Mouse (Mus musculus) hindbrain, postnatal 0 days (tissue): ENCODE results near the gene Wdr70. TPM values are rescaled to one million over a fixed set of nuclear protein-coding genes. Genes with fewer than 3 reads are reported as not detected.

Experiments used
- ATAC-seq: fragments of 200-750 bp; cut with Nextera tagmentation; 2 replicates; pipeline ENCODE4 v1.8.0; 2017; ENCODE audit warnings: mild to moderate bottlenecking, moderate TSS enrichment, moderate library complexity
- DNase-seq: peaks from one replicate; pipeline ENCODE4 v3.0.0-alpha.2; 2015; ENCODE audit warnings: low spot score
- H3K27ac ChIP-seq: fragments of 300-500 bp; sonication (generic); 2 replicates; pipeline ENCODE4 v1.5.1; 2014; ENCODE audit warnings: mild to moderate bottlenecking
- H3K27me3 ChIP-seq: fragments of 300-500 bp; sonication (generic); 2 replicates; pipeline ENCODE4 v1.6.1; 2014; ENCODE audit warnings: low read length, mixed read lengths; ENCODE audit not compliant: insufficient read depth
- H3K36me3 ChIP-seq: fragments of 300-500 bp; sonication (generic); 2 replicates; pipeline ENCODE4 v1.6.1; 2014; ENCODE audit warnings: low read length, mixed read lengths; ENCODE audit not compliant: insufficient read depth
- H3K4me1 ChIP-seq: fragments of 300-500 bp; sonication (generic); 2 replicates; pipeline ENCODE4 v1.6.1; 2014; ENCODE audit warnings: antibody characterized with exemption, low read length, mixed read lengths; ENCODE audit not compliant: insufficient read depth
- H3K4me2 ChIP-seq: fragments of 300-500 bp; sonication (generic); 2 replicates; pipeline ENCODE4 v1.6.1; 2014; ENCODE audit warnings: low read depth, mild to moderate bottlenecking, low read length, moderate library complexity, mixed read lengths
- H3K4me3 ChIP-seq: fragments of 300-500 bp; sonication (generic); 2 replicates; pipeline ENCODE4 v1.5.1; 2014; ENCODE audit warnings: low read length
- H3K9ac ChIP-seq: fragments of 300-500 bp; sonication (generic); replicated peaks from 2 replicates; pipeline ENCODE4 v1.6.1; 2014; ENCODE audit warnings: mild to moderate bottlenecking, low read length, moderate library complexity, mixed read lengths
- H3K9me3 ChIP-seq: fragments of 300-500 bp; sonication (generic); 2 replicates; pipeline ENCODE4 v1.6.1; 2016; ENCODE audit warnings: low read length, mixed read lengths
- CTCF ChIP-seq: IDR thresholded peaks from 2 replicates; pipeline ENCODE4 v1.5.1; 2016; ENCODE audit warnings: antibody characterized with exemption, control low read depth, low read depth
- WGBS: fragments of 180-500 bp; shearing (Covaris S2); extraction: QIAGEN DNeasy Blood & Tissue Kit; methylation state at CpG from one replicate; pipeline ENCODE4 v1.1.7; 2014; 5-methylcytosine and 5-hydroxymethylcytosine counted together
- microRNA-seq, 2 experiments: library from miRNA; unstranded; fragments of <30 nt; microRNA quantifications; one replicate each; pipeline ENCODE4; 2016
- polyA plus RNA-seq: library from polyadenylated mRNA; unstranded; fragments of >200 nt; fragmentation: Nextera tagmentation; extraction: Ambion mirVana; gene quantifications from 2 replicates; pipeline ENCODE4 v1.2.1, GENCODE M21; 2015
- total RNA-seq: library from RNA; depleted of rRNA; stranded (reverse); fragments of >200 nt; gene quantifications from 2 replicates; pipeline ENCODE4 v1.2.3, GENCODE M21; 2014; rRNA removed

Wdr70 gene
- total and polyA plus RNA-seq, 2 experiments from 2014 or later, result 45.5 to 69.9 TPM

DNA sequence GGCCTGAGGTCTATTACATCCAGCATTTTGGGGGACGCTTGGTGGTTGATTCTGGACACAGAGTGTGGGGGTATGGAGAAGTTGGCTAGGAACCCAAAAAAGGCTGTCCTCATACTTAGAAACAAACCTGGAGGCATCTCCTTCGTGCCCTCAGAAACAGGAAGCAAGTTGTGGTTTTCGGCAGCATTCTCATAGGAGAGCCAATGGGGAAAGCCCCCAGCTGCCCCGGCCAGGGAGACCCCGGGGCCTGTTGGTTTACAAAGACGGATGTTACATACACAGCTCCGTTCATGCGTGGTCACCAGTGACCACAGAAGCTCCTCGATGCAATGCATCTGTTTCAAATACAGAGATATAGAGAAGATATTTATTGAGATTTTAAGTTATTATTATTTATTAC, 263.6 kb downstream of the Wdr70 start:
- DNase-seq, result no peak
- H3K4me1 ChIP-seq, result no peaks in the 10 kb centered on the region
- no peak for ATAC-seq
- no peak for TF ChIP-seq CTCF
- no peak overlapping the region for H3K27ac ChIP-seq
- H3K9ac ChIP-seq, result no peak overlapping the region
- H3K36me3 ChIP-seq, result no peaks in the 10 kb centered on the region
- H3K4me3 ChIP-seq, result no peak overlapping the region
- no peaks in the 10 kb centered on the region for H3K27me3 ChIP-seq
- no peaks in the 10 kb centered on the region for H3K9me3 ChIP-seq
- WGBS, result 93% methylated on average over 9 of the region's 9 CpGs
- H3K4me2 ChIP-seq, result no peak overlapping the region

DNA sequence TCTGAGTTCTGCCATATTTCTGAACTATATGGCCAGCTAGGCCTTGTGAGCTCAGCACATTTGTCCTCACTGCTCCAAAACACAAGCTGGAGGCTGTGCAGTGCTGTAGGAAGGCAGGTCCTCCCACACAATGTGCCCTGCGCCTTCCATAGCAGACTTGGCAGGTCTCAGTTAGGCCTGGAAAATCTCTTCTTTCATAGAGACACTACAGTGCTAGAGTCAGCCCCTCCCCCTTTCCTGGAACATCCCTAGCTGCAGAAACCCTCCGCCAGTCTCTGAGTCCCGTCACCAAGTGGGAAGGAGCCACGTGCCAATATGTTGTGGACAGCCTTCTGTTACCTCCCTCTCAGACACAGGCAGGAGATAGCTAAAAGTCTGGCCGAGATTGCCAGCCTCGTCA, 273.5 kb downstream of the Wdr70 start:
- no peaks in the 10 kb centered on the region for H3K27me3 ChIP-seq
- H3K9me3 ChIP-seq, result no peaks in the 10 kb centered on the region
- H3K4me2 ChIP-seq, result no peak overlapping the region
- ATAC-seq (peak; percentile 66; the same call in 1 of the 2 replicates), DNase-seq (no peak)
- H3K9ac ChIP-seq, result no peak overlapping the region
- no peak for TF ChIP-seq CTCF
- H3K36me3 ChIP-seq, result no peaks in the 10 kb centered on the region
- H3K27ac ChIP-seq, result no peak overlapping the region
- WGBS, result 38% methylated on average over 6 of the region's 6 CpGs
- H3K4me3 ChIP-seq, result no peak overlapping the region
- no peaks in the 10 kb centered on the region for H3K4me1 ChIP-seq

DNA sequence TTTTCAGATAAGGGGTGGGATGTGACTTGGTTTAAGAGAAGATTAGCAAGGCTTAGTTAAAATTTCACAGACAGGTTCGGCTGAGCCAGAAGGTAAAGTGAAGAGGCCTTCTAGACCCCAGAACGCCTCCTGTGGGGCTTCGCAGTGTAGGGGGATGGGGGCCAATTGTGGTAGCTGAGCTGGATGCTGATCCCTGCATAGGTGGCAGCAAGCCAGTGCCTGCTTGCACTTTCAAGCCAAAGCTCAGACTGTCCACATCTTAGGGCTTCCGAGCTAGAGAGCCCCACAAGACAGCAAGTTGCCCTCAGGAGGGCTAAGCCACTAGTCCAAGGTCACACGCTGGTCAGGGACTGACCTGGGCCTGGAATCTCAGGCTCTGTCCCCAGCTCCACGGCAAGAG, 275.1 kb downstream of the Wdr70 start:
- 65% methylated on average over 6 of the region's 6 CpGs for WGBS
- no peak overlapping the region for H3K27ac ChIP-seq
- no peak for TF ChIP-seq CTCF
- 0 out of 2 replicates have a peak, but pooled peaks have one; percentile 32 for ATAC-seq
- DNase-seq, result no peak
- no peaks in the 10 kb centered on the region; the same call in 1 of the 2 replicates for H3K27me3 ChIP-seq
- no peak overlapping the region for H3K9ac ChIP-seq
- no peaks in the 10 kb centered on the region for H3K9me3 ChIP-seq
- H3K36me3 ChIP-seq, result no peaks in the 10 kb centered on the region
- H3K4me2 ChIP-seq, result no peak overlapping the region
- H3K4me1 ChIP-seq, result no peaks in the 10 kb centered on the region
- H3K4me3 ChIP-seq, result no peak overlapping the region

Small RNAs within 50 kb of the gene (microRNA-seq; reads per million reads assigned to microRNA genes)
- gene Gm27529, result 0 reads per million in 2 experiments

Other genes starting within 250 kb of the Wdr70 start
- gene Nup155, start 10.1 kb upstream of the Wdr70 start, total RNA-seq, result 40.5 and 42.0 TPM in 2 replicates
- gene Nup155, start 10.1 kb upstream of the Wdr70 start, polyA plus RNA-seq, result 6.0 and 6.3 TPM in 2 replicates
- gene Cplane1, start 69.9 kb upstream of the Wdr70 start, total RNA-seq, result 19.4 and 22.6 TPM in 2 replicates
- 13.4 and 14.6 TPM in 2 replicates for gene Cplane1, start 69.9 kb upstream of the Wdr70 start, polyA plus RNA-seq